Mouse (Mus musculus): ENCODE results near the gene Dnajb4.

DNA sequence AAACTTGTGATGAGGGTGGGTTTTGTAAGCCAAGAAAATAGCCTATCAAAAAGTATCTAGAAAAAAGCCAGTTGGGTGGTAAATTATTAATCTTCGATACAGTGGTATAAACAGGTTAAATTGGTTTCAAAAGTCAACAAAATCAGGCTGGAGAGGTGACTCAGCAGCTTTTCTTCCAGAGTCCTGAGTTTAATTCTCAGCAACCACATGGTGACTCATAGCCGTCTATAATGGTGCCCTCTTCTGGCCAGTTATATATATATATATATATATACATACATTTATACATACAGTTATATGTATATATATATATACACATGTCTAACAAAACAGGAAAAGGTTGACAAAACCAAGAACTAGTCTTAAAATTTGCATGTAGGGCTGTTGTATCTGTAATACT, 28.7 kb upstream of the Dnajb4 start:
- TF ChIP-seq CTCF (IDR thresholded peaks at IDR 0.05; ENCODE audit: low read depth) = peak; percentile 40
- TF ChIP-seq EP300 (optimal IDR thresholded peaks at IDR 0.05) = no peak
